ENCODE assay signal across 9 mouse cellular contexts in genomic region chr10:120938077-120938903, GRCm38 (mm10). TPM values are rescaled to one million over a fixed set of nuclear protein-coding genes. Genes with fewer than 3 reads are reported as not detected.
A peak's percentile ranks its signal among the peaks of the same experiment; 100 is the strongest.
DNase-seq lines count a peak whose midpoint lies in the region; ATAC-seq and TF ChIP-seq lines count a peak whose summit lies in the region.
"Had no signal": no experiment of that assay in that cellular context is flagged by ENCODE, and none has a peak within 500 bp of the region (broad histone marks: within the 10 kb centered on the region; RNA-seq: fewer than 3 reads in every experiment).

No protein-coding gene starts in this region.

- DNase-seq in gastrocnemius, postnatal 14 days, result peak; percentile 32
- DNase-seq in gastrocnemius, adult 8-10 months (ENCODE audit: low spot score in 2 of 2), result no peak
- no peak for DNase-seq in G1E (ENCODE audit: low spot score)
- peak; percentile 46 for DNase-seq in cerebellum, adult 8-10 months
- peak; percentile 25 to 78 for DNase-seq in heart, adult 18-20 months
- peak; percentile 62 for DNase-seq in kidney, postnatal 14 days
- DNase-seq in right cerebral cortex, postnatal 36 days (ENCODE audit: low spot score in 2 of 2), result peak; percentile 37 to 41

- no peak overlapping the region for H3K4me2 ChIP-seq in liver, embryonic 16.5 days (ENCODE audit: low read depth, low read length)
- H3K4me2 ChIP-seq: liver, embryonic 15.5 days had no signal

- no peak overlapping the region for H3K9ac ChIP-seq in liver, embryonic 16.5 days (ENCODE audit: low read depth, low read length)
- H3K9ac ChIP-seq: liver, embryonic 15.5 days had no signal

- H3K27me3 ChIP-seq in G1E (ENCODE audit: insufficient read depth, low read length), result no peaks in the 10 kb centered on the region
- H3K27me3 ChIP-seq in liver, embryonic 16.5 days (ENCODE audit: control insufficient read depth, insufficient read depth, low read depth, low read length), result no peaks in the 10 kb centered on the region
- H3K27me3 ChIP-seq: liver, embryonic 15.5 days had no signal

- TF ChIP-seq CTCF in G1E (IDR thresholded peaks at IDR 0.05; ENCODE audit: low read depth, low read length), result no peak

- H3K27ac ChIP-seq in liver, embryonic 16.5 days (ENCODE audit: low read length), result no peak overlapping the region
- H3K27ac ChIP-seq: liver, embryonic 15.5 days had no signal

- intact Hi-C loops in gastrocnemius, postnatal 14 days (cut with DNase I; ENCODE audit: low total_unique reads), result loop anchor here (5.0 kb wide), 1 partner anchor 94 kb away; the partner anchor contains the start of gene Wif1

- peaks cover 42% of the 10 kb centered on the region for H3K36me3 ChIP-seq in G1E (replicated peaks)
- no peaks in the 10 kb centered on the region for H3K36me3 ChIP-seq in liver, embryonic 16.5 days (ENCODE audit: control insufficient read depth, insufficient read depth)
- H3K36me3 ChIP-seq: liver, embryonic 15.5 days had no signal

- H3K9me3 ChIP-seq in G1E (replicated peaks), result no peaks in the 10 kb centered on the region
- H3K9me3 ChIP-seq in liver, embryonic 16.5 days (replicated peaks; ENCODE audit: control insufficient read depth, low read length), result no peaks in the 10 kb centered on the region
- H3K9me3 ChIP-seq: liver, embryonic 15.5 days had no signal

- ATAC-seq in G1E (ENCODE audit: extremely low read depth, insufficient number of reproducible peaks, low FRiP score, poor library complexity, severe bottlenecking), result peak; percentile 73; the same call in 1 of the 2 replicates
- ATAC-seq in liver, embryonic 16.5 days (ENCODE audit: low read depth), result 0 out of 2 replicates have a peak, but pooled peaks have one; percentile 19

- 54% methylated on average over 19 of the region's 19 CpGs for WGBS in liver, embryonic 16.5 days (ENCODE audit: insufficient replicate concordance)

- H3K4me1 ChIP-seq in G1E (ENCODE audit: insufficient read depth, low read depth, low read length), result peaks cover 17% of the 10 kb centered on the region
- H3K4me1 ChIP-seq in liver, embryonic 16.5 days (ENCODE audit: control insufficient read depth, low read depth, low read length), result no peaks in the 10 kb centered on the region

- H3K4me3 ChIP-seq in G1E (ENCODE audit: low read depth, low read length), result no peak overlapping the region
- H3K4me3 ChIP-seq in liver, embryonic 16.5 days (ENCODE audit: low read depth, low read length), result no peak overlapping the region
- H3K4me3 ChIP-seq: liver, embryonic 15.5 days had no signal

RNA-seq across cellular contexts. Expression of gene Msrb3, which starts 39.4 kb away (rescaled TPM):
- total RNA-seq in gastrocnemius, postnatal 14 days (2021), result 10 to 100 TPM; 88.3 to 90.4 TPM
- total RNA-seq in gastrocnemius, adult 8-10 months (2022), result 100 to 1,000 TPM; 115 to 149 (median 130) TPM
- total RNA-seq in G1E (2014; fragmentation: Nextera tagmentation) (not detected in 2 replicates), G1E (2017) (0.05 and 0.06 TPM in 2 replicates)
- not detected in 2 replicates for polyA plus RNA-seq in G1E (2012)
- 10 to 100 TPM; 96.1 to 96.6 TPM for total RNA-seq in heart, adult 18-20 months (2021)
- polyA plus RNA-seq in liver, embryonic 16.5 days (2015; fragmentation: Nextera tagmentation; extraction: Ambion mirVana), result 1.2 and 1.4 TPM in 2 replicates

RNA-seq across cellular contexts. Expression of gene Lemd3, which starts 40.8 kb away (rescaled TPM):
- 1 to 10 TPM; 8.0 to 8.6 TPM for total RNA-seq in gastrocnemius, postnatal 14 days (2021)
- 10 to 100 TPM; 10.0 to 11.7 (median 10.9) TPM for total RNA-seq in gastrocnemius, adult 8-10 months (2022)
- total RNA-seq in G1E (2014; fragmentation: Nextera tagmentation) (16.1 and 19.8 TPM in 2 replicates), G1E (2017) (18.3 and 19.5 TPM in 2 replicates)
- 13.9 and 18.8 TPM in 2 replicates for polyA plus RNA-seq in G1E (2012)
- total RNA-seq in heart, adult 18-20 months (2021), result 10 to 100 TPM; 12.3 to 13.3 TPM
- 0.44 and 0.63 TPM in 2 replicates for polyA plus RNA-seq in liver, embryonic 16.5 days (2015; fragmentation: Nextera tagmentation; extraction: Ambion mirVana)

Comparison
In these comparisons a context has a peak if more than half of its experiments do, and no peak if none do; other contexts are left out.
1. DNase-seq: peak in gastrocnemius, postnatal 14 days (single experiment), cerebellum, adult 8-10 months (single experiment), heart, adult 18-20 months (2 of 2), kidney, postnatal 14 days (single experiment) and right cerebral cortex, postnatal 36 days (2 of 2); none in gastrocnemius, adult 8-10 months (0 of 2) and G1E (single experiment).
2. RNA of gene Msrb3, which starts 39.4 kb away (total RNA-seq): 115 to 149 TPM in gastrocnemius, adult 8-10 months, 96.1 to 96.6 TPM in heart, adult 18-20 months and 88.3 to 90.4 TPM in gastrocnemius, postnatal 14 days; 0.05 to 0.06 TPM in G1E; every median in the first group is over 10 times any median in the second.